Mouse (Mus musculus) granulocyte monocyte progenitor cell, adult 5-6 weeks (primary cell): Measurements from ENCODE around the gene Hist1h4j. TPM values are rescaled to one million over a fixed set of nuclear protein-coding genes. Genes with fewer than 3 reads are reported as not detected.

ENCODE experiments used
- ATAC-seq: replicated peaks from 2 replicates; pipeline ENCODE4 v1.8.0; 2016; ENCODE audit warnings: mild to moderate bottlenecking, moderate TSS enrichment, inconsistent platforms; ENCODE audit not compliant: poor library complexity, severe bottlenecking
- total RNA-seq, 2 experiments: library from RNA; stranded (forward) in 1 of 2; stranded (reverse) in 1 of 2; fragments of 200-712, 200-1000 nt in 1 of 2; fragments of >200 nt in 1 of 2; fragmentation: Nextera tagmentation in 1 of 2; gene quantifications; 2 replicates each; pipeline ENCODE4 v1.2.3; 2014 to 2017

Gene Hist1h4j
- total RNA-seq, 2 experiments from 2014 or later = 2.1 to 277 TPM

DNA sequence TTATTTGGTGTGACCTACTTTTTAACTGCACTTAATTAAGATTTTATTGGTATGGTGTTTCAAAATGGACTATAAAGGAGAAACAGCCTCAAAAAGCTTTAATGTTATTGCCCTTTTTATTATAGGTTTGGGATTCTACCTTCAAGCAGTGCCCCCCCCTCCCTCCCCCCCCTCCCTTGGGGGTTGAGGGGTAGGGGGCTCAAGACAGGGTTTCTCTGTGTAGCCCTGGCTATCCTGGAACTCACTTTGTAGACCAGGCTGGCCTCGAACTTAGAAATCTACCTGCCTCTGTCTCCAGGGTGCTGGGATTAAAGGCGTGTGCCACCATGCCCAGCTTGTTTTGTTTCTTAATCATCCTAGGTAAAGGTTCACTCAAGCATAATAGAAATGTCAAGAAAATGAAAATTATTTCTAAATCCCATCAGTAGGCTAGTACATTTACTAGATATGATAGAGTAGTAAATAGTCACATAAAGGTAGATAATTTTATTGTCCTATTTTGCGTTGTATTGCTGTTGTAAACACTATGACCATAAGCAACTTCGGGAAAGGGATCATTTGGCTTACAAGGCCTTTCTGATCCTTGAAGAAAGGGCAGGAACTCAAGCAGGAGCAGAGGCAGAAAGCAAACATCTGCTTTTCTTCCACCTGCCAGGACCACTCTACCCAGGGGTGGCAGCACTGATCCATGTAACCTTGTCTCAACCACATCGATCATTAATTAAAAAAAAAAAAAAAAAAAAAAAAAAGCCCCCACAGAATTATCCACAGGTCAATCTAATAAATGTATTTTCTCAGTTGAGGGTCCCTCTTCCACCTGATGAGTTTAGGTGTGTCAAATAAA, 11.6 kb upstream of the Hist1h4j start:
- ATAC-seq = no peak

DNA sequence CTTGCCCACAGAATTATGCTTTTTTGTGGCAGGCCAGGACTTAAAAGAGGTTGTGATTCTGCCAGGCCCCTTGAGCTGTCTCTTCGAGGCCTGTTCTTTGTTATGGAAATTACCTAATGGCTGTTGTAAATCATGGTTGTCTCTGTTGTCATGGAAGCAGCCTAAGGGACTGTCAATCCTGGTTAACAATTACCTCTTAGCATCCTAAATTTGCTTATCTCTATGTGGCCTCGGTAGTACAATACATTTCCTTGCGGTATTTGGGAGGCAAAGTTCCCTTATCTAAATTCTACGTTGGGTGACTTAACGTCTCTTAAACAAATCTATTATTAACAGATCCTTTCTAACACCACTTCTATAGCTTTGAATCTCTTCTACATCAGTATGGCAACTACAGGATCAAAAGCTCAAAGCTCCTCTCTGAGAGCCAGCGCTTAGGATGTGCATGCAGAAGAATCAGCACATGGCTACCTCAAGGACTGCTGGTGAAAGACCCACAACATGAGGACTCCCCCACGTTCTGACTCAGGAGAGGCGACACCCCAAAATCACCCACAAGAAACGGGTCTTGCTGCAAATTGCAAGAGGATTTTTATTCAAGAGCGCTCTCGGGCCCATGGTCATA, 6.8 kb upstream of the Hist1h4j start:
- no peak for ATAC-seq

DNA sequence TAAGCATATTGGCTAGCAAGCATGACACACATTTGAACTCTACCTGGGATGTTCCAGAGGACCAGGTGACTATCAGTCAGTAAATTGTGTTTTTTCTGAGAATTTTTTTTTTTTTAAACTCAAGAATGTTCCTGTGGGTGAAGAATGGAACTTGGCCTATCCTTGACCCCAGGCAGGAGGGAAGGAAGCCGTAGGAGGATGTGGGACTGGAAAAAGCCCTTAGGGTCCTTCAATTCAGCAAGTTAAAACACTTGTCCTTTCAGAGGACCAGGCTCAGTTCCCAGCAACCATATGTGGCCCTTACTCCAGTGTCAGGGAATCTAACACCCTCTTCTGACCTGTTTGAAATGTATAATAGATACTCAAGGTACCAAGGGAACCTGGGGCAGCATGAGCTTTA, 5.3 kb upstream of the Hist1h4j start:
- ATAC-seq = no peak

DNA sequence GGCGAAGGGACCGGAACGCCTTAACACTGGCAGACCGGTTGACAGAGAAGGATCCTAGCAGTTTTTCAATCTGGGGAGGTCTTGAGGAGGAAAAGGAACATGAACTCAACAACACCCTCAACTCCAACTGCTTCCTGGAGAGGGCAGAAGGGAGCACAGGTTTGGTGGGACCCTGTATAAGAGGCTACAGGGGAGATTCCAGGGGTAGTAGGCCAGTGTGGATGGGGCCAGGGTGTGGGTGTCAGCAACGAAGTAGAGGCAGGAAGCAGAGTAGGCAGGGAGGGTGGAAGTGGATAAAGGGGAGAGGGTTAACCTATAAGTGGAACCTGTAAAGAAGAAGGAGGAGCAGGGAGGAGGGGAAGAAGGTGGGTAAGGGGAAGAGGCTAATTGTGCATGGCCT, 1.4 kb upstream of the Hist1h4j start:
- ATAC-seq = no peak

DNA sequence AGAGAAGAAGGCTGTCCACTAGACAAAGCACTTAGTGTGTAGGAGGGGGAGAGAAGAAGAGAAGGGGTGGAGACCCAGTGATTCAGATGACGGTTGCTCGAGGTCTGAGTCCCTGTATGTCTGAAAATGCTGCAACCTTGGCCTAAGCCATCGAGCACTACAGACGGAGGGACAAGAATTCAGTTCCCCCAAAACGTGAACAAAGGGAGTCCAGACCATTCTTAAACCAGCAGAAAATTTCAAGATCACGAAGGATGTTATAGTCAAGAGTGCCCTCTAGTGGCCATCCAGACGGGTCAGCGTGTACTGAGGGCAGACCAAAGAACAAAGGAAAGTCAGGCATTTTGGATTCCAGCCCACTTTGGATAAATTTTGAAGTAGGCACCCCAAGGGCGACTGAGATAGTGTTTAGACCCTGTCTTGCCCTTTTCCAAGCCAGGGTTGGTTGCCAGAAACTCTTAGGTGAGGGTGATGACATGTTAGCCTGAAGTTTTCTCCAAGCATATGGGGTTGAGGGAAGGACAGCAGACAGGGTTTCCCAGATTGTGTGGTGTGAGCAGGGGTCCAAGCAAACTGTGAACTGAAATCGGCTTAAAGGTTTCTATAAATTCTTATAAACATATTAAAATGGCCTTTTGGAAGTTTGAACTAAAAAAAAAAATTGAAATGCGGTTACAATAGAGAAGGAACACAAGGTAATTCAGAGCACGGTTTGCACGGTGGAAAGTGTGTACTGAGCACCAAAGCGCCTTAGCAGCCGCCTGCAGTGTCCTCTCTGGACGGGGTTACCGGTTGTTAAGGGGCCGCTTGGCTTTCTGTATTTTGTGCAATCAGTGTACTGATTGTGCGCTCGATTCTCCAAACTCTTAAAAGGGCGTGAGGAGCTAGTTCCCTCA, 606 bp upstream of the Hist1h4j start:
- ATAC-seq = peak; percentile 71

DNA sequence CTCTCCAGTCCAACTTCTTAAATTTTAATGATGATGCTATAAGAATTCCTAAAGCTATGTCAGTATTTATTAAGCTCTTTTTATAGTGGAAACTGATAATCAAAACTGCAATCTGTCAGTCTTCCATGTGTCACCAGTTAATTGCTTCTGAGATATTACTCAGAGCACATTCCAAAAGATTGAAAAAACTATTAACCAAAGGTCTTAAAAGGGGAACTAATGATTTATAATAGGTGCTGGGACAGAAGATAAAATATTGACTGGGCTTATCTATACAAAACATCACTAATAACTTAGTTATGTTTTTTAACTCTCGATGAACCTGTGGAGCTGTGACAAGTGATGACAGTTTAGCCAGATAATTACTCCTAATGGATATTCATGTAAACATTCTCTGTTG, 10.1 kb downstream of the Hist1h4j start:
- ATAC-seq = no peak

DNA sequence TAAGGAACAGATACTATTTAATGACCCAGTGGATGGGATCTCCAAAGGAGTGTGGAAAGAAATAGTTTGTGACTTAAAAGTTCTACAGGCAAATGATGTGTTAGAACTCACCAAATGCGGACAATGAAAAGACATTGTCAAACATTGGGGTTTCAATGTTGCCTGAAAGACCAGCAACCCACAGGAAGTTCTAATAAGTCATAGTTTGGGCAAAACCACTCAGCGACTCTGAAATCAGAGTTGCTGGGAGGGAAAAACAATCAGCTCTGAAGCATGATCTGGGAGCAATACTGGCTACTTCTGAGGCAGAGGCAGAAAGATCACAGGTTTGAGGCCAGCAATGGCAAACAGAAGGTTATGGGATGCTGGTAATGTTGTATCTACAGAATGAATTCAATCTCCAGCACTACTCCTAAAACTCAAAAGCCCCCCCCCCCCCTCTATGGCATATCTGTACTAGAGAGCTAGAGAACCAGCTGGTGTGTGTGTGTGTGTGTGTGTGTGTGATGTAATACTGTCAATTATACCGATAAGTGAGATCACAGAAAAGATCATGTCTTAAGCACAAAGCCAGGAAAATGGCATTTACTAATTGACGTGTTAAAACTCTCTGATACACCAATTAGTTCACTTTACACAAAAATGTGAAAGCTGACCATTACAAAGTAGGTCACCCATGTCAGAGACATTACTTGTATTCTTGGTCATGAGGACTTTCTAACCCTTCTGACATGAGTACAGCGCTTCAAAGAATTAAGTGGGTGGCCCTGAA, 14.7 kb downstream of the Hist1h4j start:
- ATAC-seq = no peak

DNA sequence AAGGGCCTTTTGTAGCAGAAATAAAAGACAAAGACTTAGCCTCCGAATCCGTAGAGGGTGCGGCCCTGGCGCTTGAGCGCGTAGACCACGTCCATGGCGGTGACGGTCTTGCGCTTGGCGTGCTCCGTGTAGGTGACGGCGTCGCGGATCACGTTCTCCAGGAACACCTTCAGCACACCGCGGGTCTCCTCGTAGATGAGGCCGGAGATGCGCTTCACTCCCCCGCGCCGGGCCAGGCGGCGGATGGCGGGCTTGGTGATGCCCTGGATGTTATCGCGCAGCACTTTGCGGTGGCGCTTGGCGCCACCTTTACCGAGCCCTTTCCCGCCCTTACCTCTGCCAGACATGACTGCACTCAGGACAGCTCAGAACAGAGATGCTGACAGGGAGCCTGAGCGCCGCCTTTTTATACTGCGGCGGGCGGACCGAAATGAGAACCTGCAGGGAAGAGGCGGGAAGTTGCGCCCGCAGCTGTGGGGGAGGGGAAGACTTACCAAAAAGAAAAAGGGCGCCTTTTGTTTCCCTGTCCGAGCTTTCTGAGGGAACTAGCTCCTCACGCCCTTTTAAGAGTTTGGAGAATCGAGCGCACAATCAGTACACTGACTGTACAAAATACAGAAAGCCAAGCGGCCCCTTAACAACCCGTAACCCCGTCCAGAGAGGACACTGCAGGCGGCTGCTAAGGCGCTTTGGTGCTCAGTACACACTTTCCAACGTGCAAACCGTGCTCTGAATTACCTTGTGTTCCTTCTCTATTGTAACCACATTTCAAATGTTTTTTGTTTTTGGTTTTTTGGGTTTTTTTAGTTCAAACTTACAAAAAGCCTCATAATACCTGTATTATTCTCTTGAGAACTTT, 15.5 kb downstream of the Hist1h4j start, which contains the start of gene Hist1h4k:
Gene Hist1h4k (minus strand): TSS at position 347 of the 859 bp plus-strand sequence.
- peak; percentile 62 for ATAC-seq

DNA sequence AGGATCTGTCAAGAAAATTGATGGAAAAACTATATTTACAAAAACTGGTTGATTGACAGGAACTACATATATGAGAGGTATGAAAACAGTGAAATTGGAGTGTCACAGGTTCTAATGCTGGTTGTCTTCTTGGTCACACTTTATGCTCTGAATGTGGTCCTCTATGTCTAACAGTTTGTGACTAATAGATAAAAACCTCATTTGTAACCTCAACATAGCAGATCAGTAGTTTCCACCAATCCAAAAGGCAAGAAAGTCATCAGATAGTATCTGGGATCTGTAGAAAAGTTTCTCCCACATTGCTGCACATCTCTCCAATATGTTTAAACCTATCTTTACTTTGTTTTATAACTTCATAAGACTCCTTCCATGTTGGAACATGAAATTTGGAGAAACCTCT, 16.6 kb downstream of the Hist1h4j start:
- ATAC-seq = no peak

DNA sequence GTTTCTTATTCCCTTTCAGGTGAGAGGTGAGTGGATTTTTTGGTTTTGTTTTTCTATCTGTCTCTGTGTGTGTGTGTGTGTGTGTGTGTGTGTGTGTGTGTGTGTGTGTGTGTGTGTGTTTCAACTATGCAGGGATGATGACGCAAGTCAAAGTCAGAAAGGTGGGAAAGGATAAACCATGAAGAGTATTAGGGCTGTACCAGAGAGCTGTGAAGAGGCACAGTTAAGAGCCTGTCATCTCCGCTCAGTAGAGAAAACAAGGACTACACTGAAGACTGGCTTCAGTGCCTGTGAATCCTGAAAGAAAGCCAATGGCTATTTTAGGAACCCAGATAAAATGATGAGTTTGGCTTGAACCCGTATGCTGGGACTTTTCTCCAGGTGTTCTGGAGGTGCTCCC, 17.0 kb downstream of the Hist1h4j start:
- no peak for ATAC-seq

DNA sequence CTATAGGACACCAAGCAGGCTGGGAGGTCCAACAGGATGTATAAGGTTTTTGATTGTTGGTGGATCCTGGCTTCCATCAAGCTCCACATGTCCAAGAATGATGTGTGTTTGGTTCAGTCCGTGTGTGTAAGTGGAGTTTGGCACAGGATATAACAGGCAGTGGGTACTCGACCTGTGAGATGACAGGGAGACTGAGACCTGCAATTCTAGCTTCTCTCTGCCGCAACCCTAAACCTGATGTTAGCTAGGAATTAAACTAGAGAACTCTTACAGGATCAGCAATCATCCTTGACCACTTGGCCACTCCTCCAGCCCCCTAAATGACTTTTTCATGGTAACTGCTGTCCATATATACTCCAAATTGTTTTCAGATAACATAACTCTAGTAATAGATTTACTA, 17.5 kb downstream of the Hist1h4j start:
- no peak for ATAC-seq

DNA sequence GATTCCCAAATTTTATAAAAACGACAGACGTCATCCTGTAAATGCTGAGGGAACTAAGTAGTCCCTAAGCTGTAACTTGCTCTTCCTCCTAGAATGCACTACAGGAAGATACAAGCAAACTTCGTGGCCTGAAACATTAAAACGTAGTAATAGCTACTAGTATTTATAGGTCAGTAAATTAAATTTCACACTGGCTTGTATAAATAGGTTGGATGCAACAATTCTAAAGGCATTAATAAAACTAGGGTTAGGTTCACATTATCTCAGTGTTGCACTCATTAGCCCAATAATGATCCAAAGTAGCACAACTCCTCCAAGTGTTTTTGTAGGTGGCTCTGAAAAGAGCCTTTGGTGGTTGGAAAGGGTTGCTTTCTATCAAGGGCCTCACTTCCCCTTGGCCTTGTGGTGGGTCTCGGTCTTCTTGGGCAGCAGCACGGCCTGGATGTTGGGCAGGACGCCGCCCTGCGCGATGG, 18.2 kb downstream of the Hist1h4j start:
- ATAC-seq = peak; percentile 25; the same call in 1 of the 2 replicates

DNA sequence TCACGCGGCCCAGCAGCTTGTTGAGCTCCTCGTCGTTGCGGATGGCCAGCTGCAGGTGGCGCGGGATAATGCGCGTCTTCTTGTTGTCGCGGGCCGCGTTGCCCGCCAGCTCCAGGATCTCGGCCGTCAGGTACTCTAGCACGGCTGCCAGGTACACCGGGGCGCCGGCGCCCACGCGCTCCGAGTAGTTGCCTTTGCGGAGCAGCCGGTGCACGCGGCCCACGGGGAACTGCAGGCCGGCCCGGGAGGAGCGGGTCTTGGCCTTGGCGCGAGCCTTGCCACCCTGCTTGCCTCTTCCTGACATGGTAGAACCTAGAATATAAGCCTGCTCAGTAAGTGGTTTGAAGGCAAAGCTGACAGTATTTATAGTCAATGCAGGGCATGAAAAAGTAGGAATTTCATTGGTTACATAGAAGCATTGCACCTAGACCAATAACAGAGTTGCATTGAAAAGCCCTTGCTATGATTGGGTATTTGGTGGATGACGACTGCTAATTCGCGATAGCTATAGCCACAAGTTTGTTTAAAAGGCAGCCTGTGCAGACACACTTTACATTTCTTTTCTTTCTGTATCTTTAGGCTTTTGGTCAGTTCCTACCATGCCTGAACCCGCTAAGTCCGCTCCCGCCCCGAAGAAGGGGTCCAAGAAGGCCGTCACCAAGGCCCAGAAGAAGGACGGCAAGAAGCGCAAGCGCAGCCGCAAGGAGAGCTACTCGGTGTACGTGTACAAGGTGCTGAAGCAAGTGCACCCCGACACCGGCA, 18.8 kb downstream of the Hist1h4j start, which contains the start of the genes Hist1h2ak and Hist1h2bn:
Gene Hist1h2ak (minus strand): TSS at position 304 of the 762 bp plus-strand sequence.
Gene Hist1h2bn (plus strand): TSS at position 600 of the 762 bp plus-strand sequence.
- ATAC-seq = peak; percentile 78

DNA sequence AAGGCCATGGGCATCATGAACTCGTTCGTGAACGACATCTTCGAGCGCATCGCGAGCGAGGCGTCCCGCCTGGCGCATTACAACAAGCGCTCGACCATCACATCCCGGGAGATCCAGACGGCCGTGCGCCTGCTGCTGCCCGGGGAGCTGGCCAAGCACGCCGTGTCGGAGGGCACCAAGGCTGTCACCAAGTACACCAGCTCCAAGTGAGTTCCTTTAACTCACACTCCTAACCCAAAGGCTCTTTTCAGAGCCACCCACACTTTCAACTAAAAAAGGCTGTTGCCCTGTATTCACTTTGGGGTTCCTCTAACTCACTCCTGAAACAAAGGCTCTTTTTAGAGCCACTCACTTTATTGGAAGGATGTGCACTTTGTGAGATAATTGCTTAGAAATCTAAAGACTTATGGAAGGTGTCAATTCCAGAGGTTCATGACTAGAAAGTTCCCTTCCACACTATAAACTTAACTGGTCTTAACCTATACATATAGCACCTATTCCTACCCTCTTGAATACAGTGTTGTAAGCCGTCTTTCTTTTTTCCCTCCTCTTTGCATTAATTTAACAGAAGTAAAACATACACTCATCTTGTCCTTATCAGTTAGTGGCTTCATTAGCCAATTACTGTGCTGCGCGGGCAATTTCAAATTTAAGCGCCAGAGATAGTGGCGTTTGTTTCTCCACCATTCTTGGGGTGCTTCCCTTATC, 19.6 kb downstream of the Hist1h4j start:
- ATAC-seq = peak; percentile 21

DNA sequence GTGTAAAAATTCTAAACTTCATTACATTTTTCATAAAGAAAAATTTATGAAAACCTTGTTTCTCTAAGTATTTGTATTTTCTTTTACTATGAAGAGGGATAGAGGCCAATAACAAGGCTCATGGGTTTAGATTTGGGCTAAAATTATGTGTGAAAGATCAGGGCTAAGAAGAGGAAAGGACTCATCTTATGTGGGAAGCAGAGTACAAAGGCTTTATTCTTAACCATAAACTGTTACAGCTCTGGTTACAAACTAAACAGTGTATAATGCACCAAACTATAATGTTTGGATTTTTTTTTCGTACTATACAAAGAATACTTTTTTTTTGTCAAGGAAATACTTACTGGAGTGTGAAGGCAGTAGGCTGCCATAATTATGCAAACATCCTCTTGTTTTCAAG, 20.8 kb downstream of the Hist1h4j start:
- ATAC-seq = no peak

DNA sequence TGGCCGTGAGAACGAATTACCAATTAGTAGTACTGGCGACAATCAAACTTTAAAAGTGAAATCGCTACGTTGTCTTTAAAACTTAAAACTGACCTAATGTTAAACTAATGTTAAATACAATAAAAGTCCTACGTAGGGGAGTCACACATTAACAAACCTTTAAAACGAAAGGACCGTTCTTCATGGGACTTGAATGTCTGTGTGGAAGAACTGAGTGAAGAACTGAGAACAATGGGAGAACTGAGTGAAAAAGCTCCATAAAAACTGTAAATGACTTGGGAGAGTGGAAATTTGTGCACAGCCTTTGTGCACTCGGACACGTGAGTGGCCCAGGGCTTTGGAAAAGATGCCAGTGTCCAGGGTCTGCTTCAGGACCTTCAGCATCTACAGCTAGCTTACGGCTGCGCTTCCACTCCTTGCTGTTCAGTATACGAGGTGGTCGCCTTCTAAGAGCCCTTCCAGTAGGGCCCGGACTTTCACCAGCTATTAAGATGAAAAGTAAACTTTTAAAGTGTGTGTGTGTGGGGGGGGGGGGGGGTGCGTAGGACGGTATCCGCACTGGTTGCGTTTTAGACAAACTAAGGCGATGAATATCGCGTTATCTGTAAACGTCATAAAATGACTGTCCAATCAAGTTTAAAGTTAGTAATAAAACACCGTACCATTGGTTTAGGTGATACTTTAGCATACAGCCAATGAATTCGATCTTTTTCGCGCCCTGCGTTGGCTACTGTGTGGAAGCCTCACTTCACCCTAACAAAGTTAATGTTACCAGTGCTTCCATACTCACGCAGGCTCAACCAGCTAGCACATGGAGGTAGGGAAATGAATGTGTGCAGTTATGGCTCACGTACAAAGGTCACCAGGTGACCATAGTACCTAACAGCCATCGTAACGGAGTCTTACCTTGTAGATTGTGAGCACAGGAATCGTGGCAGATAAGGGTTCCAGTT, 44.2 kb downstream of the Hist1h4j start:
- ATAC-seq = peak; percentile 61
